Mouse (Mus musculus) ovary, postnatal 36 days (tissue): ENCODE results near the gene Hnf1b.
A peak's percentile ranks its signal among the peaks of the same experiment; 100 is the strongest.

ENCODE experiments used
- DNase-seq: peaks from one replicate; pipeline ENCODE4 v3.0.0; 2022; ENCODE audit warnings: low spot score, mixed read lengths

Gene Hnf1b

GRCm38 (mm10) chr11:83853221-83853792, 3.4 kb downstream of the Hnf1b start:
- DNase-seq, result peak; percentile 24

- DNase-seq, result no peak
Measured at GRCm38 (mm10) chr11:83854091-83854490, 4.2 kb downstream of the Hnf1b start.

- no peak for DNase-seq
Measured at GRCm38 (mm10) chr11:83854707-83855106, 4.8 kb downstream of the Hnf1b start.

- no peak for DNase-seq
Measured at GRCm38 (mm10) chr11:83857256-83857655, 7.4 kb downstream of the Hnf1b start.

- DNase-seq, result no peak
Measured at GRCm38 (mm10) chr11:83865286-83865685, 15.4 kb downstream of the Hnf1b start.

GRCm38 (mm10) chr11:83867571-83867970, 17.7 kb downstream of the Hnf1b start:
- no peak for DNase-seq

- no peak for DNase-seq
Measured at GRCm38 (mm10) chr11:83869147-83869546, 19.3 kb downstream of the Hnf1b start.

- DNase-seq, result no peak
Measured at GRCm38 (mm10) chr11:83869686-83870085, 19.8 kb downstream of the Hnf1b start.

GRCm38 (mm10) chr11:83871780-83872554, 22.1 kb downstream of the Hnf1b start:
- no peak for DNase-seq

- no peak for DNase-seq
Measured at GRCm38 (mm10) chr11:83873509-83873908, 23.6 kb downstream of the Hnf1b start.

- no peak for DNase-seq
Measured at GRCm38 (mm10) chr11:83876630-83877029, 26.8 kb downstream of the Hnf1b start.

- DNase-seq, result no peak
Measured at GRCm38 (mm10) chr11:83877765-83878164, 27.9 kb downstream of the Hnf1b start.

GRCm38 (mm10) chr11:83878417-83878952, 28.6 kb downstream of the Hnf1b start:
- DNase-seq, result no peak

- no peak for DNase-seq
Measured at GRCm38 (mm10) chr11:83879130-83879529, 29.3 kb downstream of the Hnf1b start.

- no peak for DNase-seq
Measured at GRCm38 (mm10) chr11:83881438-83881837, 31.6 kb downstream of the Hnf1b start.

- DNase-seq, result peak; percentile 26
Measured at GRCm38 (mm10) chr11:83882552-83882951, 32.7 kb downstream of the Hnf1b start.

- DNase-seq, result no peak
Measured at GRCm38 (mm10) chr11:83883074-83883473, 33.2 kb downstream of the Hnf1b start.

- no peak for DNase-seq
Measured at GRCm38 (mm10) chr11:83883812-83884211, 33.9 kb downstream of the Hnf1b start.

- no peak for DNase-seq
Measured at GRCm38 (mm10) chr11:83885175-83885574, 35.3 kb downstream of the Hnf1b start.

GRCm38 (mm10) chr11:83886746-83887145, 36.9 kb downstream of the Hnf1b start:
- DNase-seq, result no peak

GRCm38 (mm10) chr11:83891366-83891765, 41.5 kb downstream of the Hnf1b start:
- DNase-seq, result no peak

GRCm38 (mm10) chr11:83893325-83893724, 43.5 kb downstream of the Hnf1b start:
- DNase-seq, result peak; percentile 8
